Mouse (Mus musculus) heart, embryonic 11.5 days (tissue): ENCODE measurements around the gene Pcolce2. TPM values are rescaled to one million over a fixed set of nuclear protein-coding genes. Genes with fewer than 3 reads are reported as not detected.

Experiments used
- ATAC-seq: fragments of 200-750 bp; cut with Nextera tagmentation; replicated peaks from 2 replicates; pipeline ENCODE4 v1.8.0; 2017; ENCODE audit warnings: moderate library complexity; ENCODE audit not compliant: insufficient number of reproducible peaks, low FRiP score, low TSS enrichment
- H3K27ac ChIP-seq: fragments of 300-500 bp; sonication (generic); 2 replicates; pipeline ENCODE4 v1.5.1; 2014; ENCODE audit warnings: mild to moderate bottlenecking, low read depth, low read length
- H3K27me3 ChIP-seq: fragments of 300-500 bp; sonication (generic); 2 replicates; pipeline ENCODE4 v1.6.1; 2014; ENCODE audit warnings: mild to moderate bottlenecking, low read length, mixed read lengths; ENCODE audit not compliant: control insufficient read depth, insufficient read depth
- H3K36me3 ChIP-seq: fragments of 300-500 bp; sonication (generic); 2 replicates; pipeline ENCODE4 v1.6.1; 2014; ENCODE audit warnings: mild to moderate bottlenecking, low read length, moderate library complexity, mixed read lengths; ENCODE audit not compliant: control insufficient read depth, insufficient read depth
- H3K4me1 ChIP-seq: fragments of 300-500 bp; sonication (generic); 2 replicates; pipeline ENCODE4 v1.6.1; 2014; ENCODE audit warnings: low read length; ENCODE audit not compliant: control insufficient read depth, insufficient read depth
- H3K4me2 ChIP-seq: fragments of 300-500 bp; sonication (generic); 2 replicates; pipeline ENCODE4 v1.6.1; 2014; ENCODE audit warnings: mild to moderate bottlenecking, moderate library complexity
- H3K4me3 ChIP-seq: fragments of 300-500 bp; sonication (generic); 2 replicates; pipeline ENCODE4 v1.5.1; 2014; ENCODE audit warnings: low read depth, low read length
- H3K9ac ChIP-seq: fragments of 300-500 bp; sonication (generic); 2 replicates; pipeline ENCODE4 v1.6.1; 2014; ENCODE audit warnings: mild to moderate bottlenecking, low read depth, low read length, moderate library complexity
- H3K9me3 ChIP-seq: fragments of 300-500 bp; sonication (generic); replicated peaks from 2 replicates; pipeline ENCODE4 v1.6.1; 2016; ENCODE audit warnings: low read length; ENCODE audit not compliant: control insufficient read depth
- WGBS: fragments of 180-500 bp; shearing (Covaris S2); extraction: QIAGEN DNeasy Blood & Tissue Kit; methylation state at CpG from one replicate; pipeline ENCODE4 v1.1.7; 2014; ENCODE audit not compliant: insufficient replicate concordance; 5-methylcytosine and 5-hydroxymethylcytosine counted together
- polyA plus RNA-seq: library from polyadenylated mRNA; unstranded; fragments of >200 nt; fragmentation: Nextera tagmentation; extraction: Ambion mirVana; gene quantifications from 2 replicates; pipeline ENCODE4 v1.2.1, GENCODE M21; 2014

The Pcolce2 gene
- polyA plus RNA-seq, 1 experiment from 2014 or later: 1.8 TPM

- WGBS: 56% methylated on average over 3 of the region's 3 CpGs
- Histone ChIP-seq H3K9ac (no peak overlapping the region), H3K4me1 (no peaks in the 10 kb centered on the region), H3K4me2 (no peak overlapping the region), H3K36me3 (no peaks in the 10 kb centered on the region), H3K9me3 (no peaks in the 10 kb centered on the region), H3K27me3 (no peaks in the 10 kb centered on the region), H3K4me3 (no peak overlapping the region), H3K27ac (no peak overlapping the region)
- ATAC-seq: no peak
These were observed 50.7 kb downstream of the Pcolce2 start for GRCm38 (mm10) chr9:95688064-95688463.

GRCm38 (mm10) chr9:95692823-95693222, 55.4 kb downstream of the Pcolce2 start:
- 71% methylated on average over 8 of the region's 8 CpGs for WGBS
- no peaks in the 10 kb centered on the region for H3K36me3 ChIP-seq
- no peak overlapping the region for H3K9ac ChIP-seq
- no peak overlapping the region for H3K27ac ChIP-seq
- H3K4me1 ChIP-seq: no peaks in the 10 kb centered on the region
- H3K4me3 ChIP-seq: no peak overlapping the region
- H3K4me2 ChIP-seq: no peak overlapping the region
- ATAC-seq: no peak
- H3K9me3 ChIP-seq: no peaks in the 10 kb centered on the region
- H3K27me3 ChIP-seq: no peaks in the 10 kb centered on the region; the same call in 1 of the 2 replicates

DNA sequence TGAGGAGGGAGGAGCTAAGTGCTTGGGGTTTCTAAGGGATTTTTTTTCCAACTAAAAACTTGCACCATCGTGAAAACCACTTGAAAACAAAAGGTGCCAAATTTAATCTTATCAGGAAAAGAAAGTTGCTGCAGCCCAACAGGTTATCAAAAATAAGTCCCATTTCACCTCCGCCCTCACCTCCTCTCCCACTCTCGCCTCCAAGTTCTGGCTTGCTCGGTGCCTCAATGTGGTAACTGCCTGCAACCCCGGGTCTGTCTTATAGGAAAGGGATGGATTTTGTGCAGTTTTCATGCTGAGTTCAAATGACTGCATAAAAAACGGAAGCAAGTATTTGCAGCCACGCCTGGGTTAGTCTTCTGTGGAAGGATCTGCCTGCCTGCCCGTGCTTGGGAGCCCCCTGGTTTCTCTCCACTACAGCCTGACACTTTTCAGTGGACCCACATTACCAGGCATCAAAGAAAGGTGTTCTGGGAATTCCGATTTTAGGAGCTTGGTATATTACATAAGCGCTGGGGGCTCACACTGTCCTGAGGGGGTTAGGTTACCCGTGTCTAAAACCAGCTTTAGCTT, 56.2 kb downstream of the Pcolce2 start:
- Histone ChIP-seq H3K27me3 (no peaks in the 10 kb centered on the region; the same call in 1 of the 2 replicates), H3K9me3 (no peaks in the 10 kb centered on the region), H3K36me3 (no peaks in the 10 kb centered on the region), H3K4me1 (no peaks in the 10 kb centered on the region), H3K4me2 (no peak overlapping the region), H3K4me3 (no peak overlapping the region), H3K9ac (no peak overlapping the region), H3K27ac (no peak overlapping the region)
- no peak for ATAC-seq
- WGBS: 63% methylated on average over 11 of the region's 11 CpGs

GRCm38 (mm10) chr9:95694526-95694925, 57.1 kb downstream of the Pcolce2 start:
- H3K4me2 ChIP-seq: no peak overlapping the region
- no peak overlapping the region for H3K4me3 ChIP-seq
- no peaks in the 10 kb centered on the region for H3K36me3 ChIP-seq
- no peaks in the 10 kb centered on the region; the same call in 1 of the 2 replicates for H3K27me3 ChIP-seq
- no peaks in the 10 kb centered on the region for H3K9me3 ChIP-seq
- ATAC-seq: no peak
- 62% methylated on average over 12 of the region's 12 CpGs for WGBS
- no peaks in the 10 kb centered on the region for H3K4me1 ChIP-seq
- H3K9ac ChIP-seq: no peak overlapping the region
- H3K27ac ChIP-seq: no peak overlapping the region

DNA sequence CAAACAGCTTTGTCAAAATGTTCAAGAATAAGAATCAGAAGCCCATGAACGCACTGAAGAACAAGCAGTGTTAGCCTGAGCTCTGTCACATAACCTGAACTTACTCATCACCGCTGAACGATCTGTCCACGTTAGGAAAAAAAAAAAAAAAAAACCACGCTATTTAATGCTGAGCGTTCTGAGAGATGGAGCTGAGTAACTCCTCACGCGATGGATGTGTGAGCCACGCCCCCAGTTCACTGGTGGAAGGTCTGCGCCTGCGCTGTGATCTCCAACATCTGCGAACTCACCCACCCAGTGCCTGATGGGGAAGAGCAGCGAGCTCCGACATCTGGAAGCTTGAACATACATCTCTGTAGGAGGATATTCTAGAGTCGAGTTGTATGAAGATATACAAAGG, 57.6 kb downstream of the Pcolce2 start:
- H3K4me2 ChIP-seq: no peak overlapping the region
- H3K27ac ChIP-seq: no peak overlapping the region
- no peak for ATAC-seq
- 83% methylated on average over 15 of the region's 15 CpGs for WGBS
- H3K4me1 ChIP-seq: no peaks in the 10 kb centered on the region
- H3K9ac ChIP-seq: no peak overlapping the region
- H3K36me3 ChIP-seq: no peaks in the 10 kb centered on the region
- H3K27me3 ChIP-seq: no peaks in the 10 kb centered on the region; the same call in 1 of the 2 replicates
- no peak overlapping the region for H3K4me3 ChIP-seq
- no peaks in the 10 kb centered on the region for H3K9me3 ChIP-seq

DNA sequence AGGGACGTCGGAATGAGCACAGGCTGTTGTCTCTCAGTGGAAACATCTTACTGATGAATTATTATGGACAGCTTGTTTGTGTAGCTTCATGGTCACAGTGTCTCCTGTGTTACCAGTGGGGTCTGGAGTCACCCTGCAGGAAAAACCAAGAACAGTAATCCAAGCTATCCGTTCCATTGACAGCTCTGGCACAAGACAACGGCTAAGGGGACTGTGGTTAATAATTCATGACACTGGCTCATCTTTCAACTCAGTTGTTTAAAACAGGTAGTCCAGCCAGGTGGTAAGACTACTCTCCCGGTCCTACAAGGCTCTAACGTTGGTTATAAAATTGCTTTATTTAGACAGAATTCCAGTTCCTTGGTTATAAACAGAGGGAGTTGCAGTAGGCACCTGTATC, 59.2 kb downstream of the Pcolce2 start:
- Histone ChIP-seq H3K27me3 (no peaks in the 10 kb centered on the region; the same call in 1 of the 2 replicates), H3K27ac (no peak overlapping the region), H3K4me3 (no peak overlapping the region), H3K9ac (no peak overlapping the region), H3K36me3 (no peaks in the 10 kb centered on the region), H3K4me2 (no peak overlapping the region), H3K4me1 (no peaks in the 10 kb centered on the region), H3K9me3 (no peaks in the 10 kb centered on the region)
- ATAC-seq: no peak
- 76% methylated on average over 6 of the region's 6 CpGs for WGBS

GRCm38 (mm10) chr9:95697808-95698207, 60.4 kb downstream of the Pcolce2 start:
- H3K4me2 ChIP-seq: no peak overlapping the region
- H3K27ac ChIP-seq: no peak overlapping the region
- WGBS: 55% methylated on average over 2 of the region's 2 CpGs
- H3K9me3 ChIP-seq: no peaks in the 10 kb centered on the region
- H3K4me1 ChIP-seq: no peaks in the 10 kb centered on the region
- no peak overlapping the region for H3K4me3 ChIP-seq
- H3K9ac ChIP-seq: no peak overlapping the region
- no peak for ATAC-seq
- H3K27me3 ChIP-seq: no peaks in the 10 kb centered on the region; the same call in 1 of the 2 replicates
- H3K36me3 ChIP-seq: no peaks in the 10 kb centered on the region

GRCm38 (mm10) chr9:95699273-95699672, 61.9 kb downstream of the Pcolce2 start:
- no peaks in the 10 kb centered on the region for H3K4me1 ChIP-seq
- no peak for ATAC-seq
- H3K9me3 ChIP-seq: no peaks in the 10 kb centered on the region
- H3K4me3 ChIP-seq: no peak overlapping the region
- 80% methylated on average over 4 of the region's 4 CpGs for WGBS
- no peak overlapping the region for H3K27ac ChIP-seq
- H3K27me3 ChIP-seq: no peaks in the 10 kb centered on the region; the same call in 1 of the 2 replicates
- H3K4me2 ChIP-seq: no peak overlapping the region
- H3K36me3 ChIP-seq: no peaks in the 10 kb centered on the region
- no peak overlapping the region for H3K9ac ChIP-seq

GRCm38 (mm10) chr9:95704078-95704477, 66.7 kb downstream of the Pcolce2 start:
- Histone ChIP-seq H3K27ac (no peak overlapping the region), H3K4me1 (no peaks in the 10 kb centered on the region), H3K4me2 (no peak overlapping the region), H3K9ac (no peak overlapping the region), H3K36me3 (no peaks in the 10 kb centered on the region), H3K9me3 (no peaks in the 10 kb centered on the region), H3K4me3 (no peak overlapping the region), H3K27me3 (no peaks in the 10 kb centered on the region)
- 77% methylated on average over 3 of the region's 3 CpGs for WGBS
- ATAC-seq: no peak
